Mouse (Mus musculus) liver, embryonic 14.5 days (tissue): ENCODE data around the gene Me3.
A peak's percentile ranks its signal among the peaks of the same experiment; 100 is the strongest.

Source experiments
- CTCF ChIP-seq: IDR thresholded peaks from 2 replicates; pipeline ENCODE4 v1.5.1; 2016; ENCODE audit warnings: antibody characterized with exemption, low read depth, control low read depth
- EP300 ChIP-seq: IDR thresholded peaks from 2 replicates; pipeline ENCODE4 v1.6.1; 2016; ENCODE audit warnings: antibody characterized with exemption, low read depth

DNA sequence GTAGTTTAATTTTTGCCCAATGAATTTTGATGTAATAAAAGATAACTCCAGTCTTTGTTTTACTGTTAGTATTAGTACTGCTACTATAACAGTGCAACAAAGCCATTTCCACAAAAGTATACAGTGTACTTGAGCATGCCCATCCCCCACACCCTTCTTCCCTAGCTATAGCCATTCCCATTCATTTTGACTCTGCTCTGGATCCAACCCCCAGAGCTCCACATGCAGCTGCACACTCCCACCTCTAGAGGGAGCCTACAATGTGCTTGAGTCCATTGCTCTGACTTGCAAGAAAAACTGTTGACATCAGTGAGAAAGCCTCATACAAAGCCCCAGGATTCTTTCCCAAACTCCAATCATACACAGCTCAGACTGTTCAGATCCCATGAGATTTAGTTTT lies 66.0 kb downstream of the Me3 start:
- TF ChIP-seq EP300 (no peak), CTCF (peak; percentile 63)
